Mouse (Mus musculus) kidney, adult 2 months (tissue): ENCODE measurements at regions not wholly inside any gene's neighbourhood (a gene's known extent, or its start where the extent isn't known, plus 50 kb on each side); places are given as distances from the start of the nearest gene placed in this dataset.
A peak's percentile ranks its signal among the peaks of the same experiment; 100 is the strongest.

ENCODE experiments used
- DNase-seq: peaks from one replicate; pipeline ENCODE4 v3.0.0; 2021
- H3K27ac ChIP-seq: fragments of 200-500 bp; 2 replicates; pipeline ENCODE4 v1.5.1; 2012; ENCODE audit warnings: low read depth, low read length, control low read depth, inconsistent platforms; ENCODE audit not compliant: insufficient read depth
- H3K27me3 ChIP-seq: fragments of 200-500 bp; replicated peaks from 2 replicates; pipeline ENCODE4 v1.6.1; 2012; ENCODE audit warnings: mild to moderate bottlenecking, moderate library complexity, low read length, inconsistent platforms; ENCODE audit not compliant: control insufficient read depth, insufficient read depth
- H3K36me3 ChIP-seq: fragments of 200-500 bp; 2 replicates; pipeline ENCODE4 v1.6.1; 2012; ENCODE audit warnings: mild to moderate bottlenecking, moderate library complexity, low read length, inconsistent platforms; ENCODE audit not compliant: control insufficient read depth, insufficient read depth
- H3K4me1 ChIP-seq: fragments of 200-500 bp; 2 replicates; pipeline ENCODE4 v1.6.1; 2011; ENCODE audit warnings: low read length; ENCODE audit not compliant: control insufficient read depth, insufficient read depth
- H3K4me3 ChIP-seq: fragments of 200-500 bp; 2 replicates; pipeline ENCODE4 v1.5.1; 2011; ENCODE audit warnings: mild to moderate bottlenecking, low read depth, low read length, control low read depth; ENCODE audit not compliant: insufficient read depth
- CTCF ChIP-seq: fragments of 200-500 bp; conservative IDR thresholded peaks from 2 replicates; pipeline ENCODE4 v1.5.1; 2011; ENCODE audit warnings: low read depth, mild to moderate bottlenecking, control low read depth, low read length, moderate library complexity, mixed read lengths; ENCODE audit not compliant: insufficient read depth, insufficient read length
- POLR2A ChIP-seq: fragments of 200-500 bp; IDR thresholded peaks from one replicate; pipeline ENCODE4 v1.6.1; 2011; ENCODE audit warnings: low read depth, low read length, control low read depth
- WGBS: fragments of 180-500 bp; shearing (Covaris S2); methylation state at CpG from one replicate; pipeline ENCODE4 v1.1.7; 2018; 5-methylcytosine and 5-hydroxymethylcytosine counted together

DNA sequence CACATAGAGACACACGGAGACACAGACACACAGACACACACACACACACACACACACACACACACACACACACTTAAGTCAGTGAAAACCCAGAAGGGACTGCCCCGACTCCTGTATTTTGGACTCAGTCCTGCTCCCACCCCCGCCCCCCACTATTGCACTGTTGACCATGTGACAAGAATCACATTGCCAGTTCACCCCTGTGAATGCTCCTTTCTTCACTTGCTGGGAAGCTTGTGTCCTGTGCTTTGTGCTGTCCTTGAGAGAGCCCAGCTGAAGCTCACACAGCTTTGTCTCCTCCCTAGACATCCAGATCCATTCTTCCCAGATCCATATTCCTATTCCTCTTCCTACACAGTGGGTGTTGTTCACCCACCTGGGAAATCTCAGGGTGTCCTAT, 400.0 kb downstream of the Cdh26 start:
- no peak for TF ChIP-seq POLR2A
- no peaks in the 10 kb centered on the region for H3K36me3 ChIP-seq
- DNase-seq, result no peak
- no peak overlapping the region for H3K4me3 ChIP-seq
- WGBS, result 82% methylated on average over 3 of the region's 3 CpGs
- H3K27me3 ChIP-seq, result no peaks in the 10 kb centered on the region; the same call in 1 of the 2 replicates
- H3K4me1 ChIP-seq, result no peaks in the 10 kb centered on the region
- no peak overlapping the region for H3K27ac ChIP-seq

DNA sequence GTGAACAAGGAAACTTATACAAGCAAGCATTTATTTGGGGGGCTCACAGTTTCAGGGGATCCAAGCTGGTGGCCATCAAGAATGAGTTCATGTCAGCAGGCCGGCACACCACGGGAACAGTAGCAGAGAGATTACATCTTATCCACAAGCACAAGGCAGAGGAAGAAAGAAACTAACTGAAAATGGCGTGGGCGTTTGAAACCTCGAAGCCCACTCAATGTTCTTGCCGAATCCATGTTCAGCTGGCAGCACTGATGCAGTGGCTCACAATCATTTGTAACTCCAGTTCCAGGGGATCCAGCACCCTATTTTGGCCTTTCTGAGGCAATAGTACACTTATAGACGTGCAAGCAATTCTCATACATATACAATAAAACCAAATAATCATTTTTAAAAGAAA, 404.7 kb downstream of the Cdh26 start:
- 84% methylated on average over 7 of the region's 7 CpGs for WGBS
- DNase-seq, result no peak
- Histone ChIP-seq H3K27me3 (no peaks in the 10 kb centered on the region), H3K36me3 (no peaks in the 10 kb centered on the region), H3K4me1 (no peaks in the 10 kb centered on the region), H3K4me3 (no peak overlapping the region), H3K27ac (no peak overlapping the region)
- no peak for TF ChIP-seq POLR2A
- TF ChIP-seq CTCF, result no peak

DNA sequence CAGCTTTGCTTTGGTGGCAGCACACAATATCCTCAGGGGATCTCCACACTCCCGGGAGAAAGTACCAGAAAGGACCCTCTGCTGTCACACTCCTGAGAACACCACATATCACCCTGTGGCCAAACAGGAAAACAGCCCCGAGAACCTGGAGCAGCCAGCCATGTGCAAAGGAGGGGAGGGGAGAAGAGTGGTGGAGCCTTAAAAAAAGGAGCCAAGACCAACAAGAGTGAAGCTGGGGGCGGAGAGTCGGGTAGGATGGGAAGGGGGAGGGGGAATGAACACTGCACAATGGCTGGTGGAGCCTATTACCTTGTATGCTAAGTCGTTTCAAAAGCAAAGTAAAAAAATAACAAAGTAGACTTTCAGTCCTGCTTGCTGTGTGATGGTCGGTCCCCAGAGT, 408.2 kb downstream of the Cdh26 start:
- WGBS, result 8% methylated on average over 6 of the region's 6 CpGs
- TF ChIP-seq POLR2A (no peak), CTCF (no peak)

DNA sequence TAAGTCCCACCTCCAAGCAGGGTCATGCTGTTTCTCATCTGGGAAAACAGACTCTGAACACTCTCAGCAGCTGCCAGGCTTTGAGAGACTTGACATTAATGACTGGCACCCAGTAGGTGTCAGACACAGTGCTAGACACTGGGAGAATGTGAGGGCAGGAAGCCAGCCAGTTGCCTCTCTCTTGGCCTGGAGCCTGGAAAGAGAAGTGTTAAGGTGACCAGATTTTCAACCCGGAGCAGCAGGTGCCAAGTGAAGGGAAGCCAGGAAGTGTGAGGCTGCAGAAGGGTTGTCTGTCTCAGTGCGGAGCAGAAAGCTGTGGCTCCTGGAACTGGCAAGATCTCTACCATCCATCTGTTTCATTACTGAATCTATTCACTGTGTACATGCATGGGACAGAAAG, 410.6 kb downstream of the Cdh26 start:
- H3K4me1 ChIP-seq, result no peaks in the 10 kb centered on the region
- no peak for TF ChIP-seq CTCF
- WGBS, result 25% methylated on average over 2 of the region's 2 CpGs
- H3K27me3 ChIP-seq, result no peaks in the 10 kb centered on the region
- H3K27ac ChIP-seq, result no peak overlapping the region
- H3K4me3 ChIP-seq, result no peak overlapping the region
- H3K36me3 ChIP-seq, result no peaks in the 10 kb centered on the region
- peak; percentile 7 for DNase-seq

More for the DNA sequence above, 408.2 kb downstream of the Cdh26 start:
- no peak overlapping the region for H3K27ac ChIP-seq
- no peak overlapping the region for H3K4me3 ChIP-seq
- no peak for DNase-seq
- no peaks in the 10 kb centered on the region for H3K36me3 ChIP-seq
- H3K4me1 ChIP-seq, result no peaks in the 10 kb centered on the region
- H3K27me3 ChIP-seq, result no peaks in the 10 kb centered on the region

DNA sequence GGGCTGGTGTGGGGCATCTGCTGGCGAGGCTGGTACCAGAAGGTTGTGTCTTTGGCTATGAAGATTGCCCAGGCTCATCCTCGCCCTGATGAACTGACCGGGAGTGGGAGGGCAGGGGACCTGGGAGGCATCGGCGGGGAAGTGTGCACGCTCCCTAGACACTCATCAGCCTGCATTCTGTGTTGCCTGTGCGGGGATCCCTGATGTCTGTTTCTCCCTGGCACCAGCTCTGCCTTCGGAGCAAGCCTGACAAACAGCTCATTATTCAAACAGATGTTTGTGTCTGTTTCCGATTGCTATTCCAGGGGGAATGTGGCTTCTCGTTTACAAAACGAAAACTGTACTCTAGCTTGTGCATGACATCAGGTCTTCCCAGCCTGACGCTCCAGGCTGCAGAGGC, 412.3 kb downstream of the Cdh26 start:
- WGBS, result 47% methylated on average over 12 of the region's 12 CpGs
- H3K4me3 ChIP-seq, result no peak overlapping the region
- no peaks in the 10 kb centered on the region for H3K4me1 ChIP-seq

DNA sequence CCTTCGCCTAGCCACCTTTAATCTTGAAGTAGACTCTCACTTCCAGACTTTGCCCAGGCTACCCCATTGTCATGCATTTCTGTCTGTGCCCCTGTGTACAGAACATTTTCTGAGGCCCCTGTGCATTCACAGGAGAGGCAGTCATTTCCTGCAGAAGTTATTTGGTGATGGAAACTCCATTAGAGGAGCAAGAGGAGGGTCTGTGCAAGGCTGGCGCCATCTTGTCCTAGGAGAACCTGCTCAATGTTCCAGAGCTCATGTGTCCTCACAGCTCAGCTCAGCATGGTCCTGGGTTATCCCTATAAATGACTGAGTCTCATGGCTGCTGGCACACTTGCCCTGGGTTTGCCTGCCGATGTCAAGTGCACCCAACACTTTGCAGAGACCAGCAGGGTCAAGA, 413.1 kb downstream of the Cdh26 start:
- no peaks in the 10 kb centered on the region for H3K36me3 ChIP-seq
- no peak overlapping the region for H3K27ac ChIP-seq
- no peak overlapping the region for H3K4me3 ChIP-seq
- no peaks in the 10 kb centered on the region for H3K4me1 ChIP-seq
- H3K27me3 ChIP-seq, result no peaks in the 10 kb centered on the region
- no peak for DNase-seq
- TF ChIP-seq CTCF (no peak), POLR2A (no peak)
- 87% methylated on average over 3 of the region's 3 CpGs for WGBS

More for the DNA sequence above, 412.3 kb downstream of the Cdh26 start:
- no peak for DNase-seq
- TF ChIP-seq CTCF (no peak), POLR2A (no peak)
- no peaks in the 10 kb centered on the region for H3K36me3 ChIP-seq
- no peak overlapping the region for H3K27ac ChIP-seq
- no peaks in the 10 kb centered on the region for H3K27me3 ChIP-seq

DNA sequence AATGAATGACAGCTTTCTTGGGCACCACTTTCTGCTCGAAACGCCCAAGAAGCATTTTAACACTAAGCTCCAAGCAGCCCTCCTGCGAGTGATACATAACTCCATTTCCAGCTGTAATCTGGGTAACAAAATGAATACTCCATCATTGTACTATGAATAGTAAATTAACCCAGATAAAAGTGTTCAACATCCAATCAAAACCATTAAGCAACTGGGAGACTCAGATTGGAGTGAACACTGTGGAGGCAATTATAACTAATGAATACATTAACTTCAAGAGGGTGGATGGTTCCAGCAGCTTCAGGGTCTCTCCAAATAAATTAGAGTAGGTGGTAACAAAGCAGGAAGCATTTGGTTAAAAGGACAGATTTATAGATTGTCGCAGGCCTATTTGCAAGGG, 414.2 kb downstream of the Cdh26 start:
- H3K27ac ChIP-seq, result no peak overlapping the region
- WGBS, result 85% methylated on average over 4 of the region's 4 CpGs
- H3K36me3 ChIP-seq, result no peaks in the 10 kb centered on the region
- no peak for DNase-seq
- H3K4me3 ChIP-seq, result no peak overlapping the region
- no peak for TF ChIP-seq CTCF
- TF ChIP-seq POLR2A, result no peak
- H3K27me3 ChIP-seq, result no peaks in the 10 kb centered on the region
- no peaks in the 10 kb centered on the region for H3K4me1 ChIP-seq

DNA sequence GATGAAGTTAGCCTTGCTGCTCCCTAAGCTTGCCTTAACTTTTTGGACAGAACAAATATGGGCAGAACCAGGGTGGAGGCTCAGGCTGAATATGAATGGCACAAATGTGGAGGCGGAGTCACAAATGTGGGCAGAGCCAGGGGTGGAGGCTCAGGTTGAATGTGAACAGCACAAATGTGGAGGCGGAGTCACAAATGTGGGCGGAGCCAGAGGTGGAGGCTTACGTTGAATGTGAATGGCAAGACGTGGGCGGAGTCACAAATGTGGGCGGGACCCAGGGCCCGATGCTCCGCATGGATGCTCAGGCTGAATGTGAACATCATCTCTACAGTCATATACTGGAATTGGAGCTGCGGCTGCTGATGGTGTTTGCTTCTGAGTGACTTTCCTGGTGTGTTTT, 420.0 kb downstream of the Cdh26 start:
- Histone ChIP-seq H3K4me3 (no peak overlapping the region), H3K27ac (no peak overlapping the region), H3K36me3 (no peaks in the 10 kb centered on the region), H3K4me1 (no peaks in the 10 kb centered on the region), H3K27me3 (no peaks in the 10 kb centered on the region)
- no peak for DNase-seq
- TF ChIP-seq POLR2A (no peak), CTCF (no peak)
- WGBS, result 81% methylated on average over 10 of the region's 10 CpGs

DNA sequence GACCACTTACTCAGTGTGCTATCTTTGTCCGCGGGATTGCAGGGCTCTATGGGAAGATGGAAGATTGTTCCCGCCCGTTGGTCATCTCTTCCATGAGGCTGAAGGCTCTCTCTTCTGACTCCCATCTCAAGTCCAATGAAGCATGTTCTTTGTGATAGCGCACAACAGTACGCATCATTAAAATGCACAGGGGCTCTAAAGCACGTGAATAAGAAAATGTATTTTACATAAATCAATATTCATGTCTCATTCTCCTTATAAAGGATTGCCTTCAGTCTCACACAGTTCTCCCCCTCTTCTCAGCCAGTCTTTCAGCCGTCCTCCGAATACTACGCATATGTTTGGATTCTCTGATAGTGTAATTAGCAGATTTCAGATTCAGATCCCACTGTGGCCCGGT, 420.4 kb downstream of the Cdh26 start:
- WGBS, result 87% methylated on average over 11 of the region's 11 CpGs
- Histone ChIP-seq H3K36me3 (no peaks in the 10 kb centered on the region), H3K4me1 (no peaks in the 10 kb centered on the region), H3K4me3 (no peak overlapping the region), H3K27ac (no peak overlapping the region), H3K27me3 (no peaks in the 10 kb centered on the region)
- DNase-seq, result no peak
- no peak for TF ChIP-seq CTCF
- no peak for TF ChIP-seq POLR2A
